Mouse (Mus musculus) CD8-positive naive resting alpha-beta T cell, adult 2 months (primary cell): ENCODE results near the gene Ufc1.

ENCODE experiments used
- DNase-seq, 2 experiments: peaks; one replicate each; pipeline ENCODE4 v3.0.0; 2022; ENCODE audit warnings: low read depth in 2 of 2, low spot score in 2 of 2

Ufc1 gene

GRCm38 (mm10) chr1:171271196-171271595 lies 23.6 kb downstream of the Ufc1 start:
- no peak for DNase-seq

GRCm38 (mm10) chr1:171270573-171270900 lies 24.3 kb downstream of the Ufc1 start:
- no peak for DNase-seq

GRCm38 (mm10) chr1:171269848-171270572 lies 24.8 kb downstream of the Ufc1 start, which contains the start of gene B4galt3:
Gene B4galt3 (plus strand): TSS chr1:171270328.
- DNase-seq: peak; percentile 91 to 96

- no peak for DNase-seq
Observed at GRCm38 (mm10) chr1:171268341-171268740, 26.5 kb downstream of the Ufc1 start.

- DNase-seq: no peak
Observed at GRCm38 (mm10) chr1:171265971-171266744, 28.7 kb downstream of the Ufc1 start.

GRCm38 (mm10) chr1:171263666-171264461 lies 31.0 kb downstream of the Ufc1 start:
- no peak for DNase-seq

- DNase-seq: no peak
Observed at GRCm38 (mm10) chr1:171263185-171263611, 31.6 kb downstream of the Ufc1 start.

GRCm38 (mm10) chr1:171262594-171263130 lies 32.2 kb downstream of the Ufc1 start:
- peak in 1 of 2 experiments; percentile 35 for DNase-seq

GRCm38 (mm10) chr1:171260316-171260715 lies 34.5 kb downstream of the Ufc1 start:
- DNase-seq: no peak

GRCm38 (mm10) chr1:171258921-171259320 lies 35.9 kb downstream of the Ufc1 start:
- no peak for DNase-seq

GRCm38 (mm10) chr1:171257781-171258180 lies 37.0 kb downstream of the Ufc1 start:
- DNase-seq: no peak

GRCm38 (mm10) chr1:171256937-171257548 lies 37.8 kb downstream of the Ufc1 start:
- DNase-seq: peak; percentile 41 to 66

- DNase-seq: no peak
Observed at GRCm38 (mm10) chr1:171256095-171256818, 38.6 kb downstream of the Ufc1 start.

GRCm38 (mm10) chr1:171252415-171252814 lies 42.4 kb downstream of the Ufc1 start:
- DNase-seq: no peak

GRCm38 (mm10) chr1:171251594-171252324 lies 43.1 kb downstream of the Ufc1 start:
- DNase-seq: no peak

- no peak for DNase-seq
Observed at GRCm38 (mm10) chr1:171250680-171251593, 43.9 kb downstream of the Ufc1 start, which contains the start of gene Ndufs2. Gene Ndufs2 (minus strand): TSS chr1:171251388.

- DNase-seq: no peak
Observed at GRCm38 (mm10) chr1:171249913-171250600, 44.8 kb downstream of the Ufc1 start, which contains the start of gene Adamts4. Gene Adamts4 (plus strand): TSS chr1:171250421.
